Mouse (Mus musculus) cerebellum, adult (tissue): ENCODE measurements around the gene Lipa.

Source experiments
- ATAC-seq: cut with Nextera tagmentation; 2 replicates; pipeline ENCODE4 v1.9.2; 2017; ENCODE audit warnings: mild to moderate bottlenecking, moderate library complexity, mixed read lengths; ENCODE audit not compliant: insufficient number of reproducible peaks, low FRiP score, low TSS enrichment

The Lipa gene

GRCm38 (mm10) chr19:34471703-34472102, 55.6 kb downstream of the Lipa start:
- no peak for ATAC-seq

GRCm38 (mm10) chr19:34468794-34469193, 58.5 kb downstream of the Lipa start:
- ATAC-seq: no peak

- no peak for ATAC-seq
Observed at GRCm38 (mm10) chr19:34468216-34468615, 59.1 kb downstream of the Lipa start.

GRCm38 (mm10) chr19:34464453-34464852, 62.8 kb downstream of the Lipa start:
- ATAC-seq: no peak

GRCm38 (mm10) chr19:34461451-34462019, 65.7 kb downstream of the Lipa start:
- no peak for ATAC-seq

- no peak for ATAC-seq
Observed at GRCm38 (mm10) chr19:34450784-34451370, 76.4 kb downstream of the Lipa start.

GRCm38 (mm10) chr19:34448851-34449250, 78.4 kb downstream of the Lipa start:
- no peak for ATAC-seq

GRCm38 (mm10) chr19:34445410-34446012, 81.8 kb downstream of the Lipa start:
- ATAC-seq: no peak

- ATAC-seq: no peak
Observed at GRCm38 (mm10) chr19:34444785-34445184, 82.5 kb downstream of the Lipa start.
